Mouse (Mus musculus): ENCODE data around the gene Dnah14. TPM values are rescaled to one million over a fixed set of nuclear protein-coding genes. Genes with fewer than 3 reads are reported as not detected.
"Not testable (repeated sequence)": the region's sequence is repeated elsewhere in the genome, so short reads cannot be mapped to it uniquely, and the experiment has no call there.

Gene Dnah14
- polyA plus RNA-seq, 1 experiment from 2014 or later = 2.1 TPM

- Histone ChIP-seq H3K4me1 (replicated peaks) (no peaks in the 10 kb centered on the region), H3K27ac (no peak overlapping the region), H3K4me2 (replicated peaks) (no peak overlapping the region), H3K4me3 (replicated peaks) (no peak overlapping the region), H3K9ac (no peak overlapping the region), H3K9me3 (no peaks in the 10 kb centered on the region), H3K27me3 (replicated peaks) (no peaks in the 10 kb centered on the region), H3K36me3 (no peaks in the 10 kb centered on the region)
- no peak for ATAC-seq
- WGBS = 67% methylated on average over 5 of the region's 5 CpGs
These were observed 157.2 kb downstream of the Dnah14 start for GRCm38 (mm10) chr1:181733517-181733916.

- Histone ChIP-seq H3K27me3 (replicated peaks) (no peaks in the 10 kb centered on the region), H3K36me3 (no peaks in the 10 kb centered on the region), H3K27ac (no peak overlapping the region), H3K9me3 (no peaks in the 10 kb centered on the region), H3K4me1 (replicated peaks) (no peaks in the 10 kb centered on the region), H3K4me2 (replicated peaks) (no peak overlapping the region), H3K9ac (no peak overlapping the region), H3K4me3 (replicated peaks) (no peak overlapping the region)
- ATAC-seq = no peak
- WGBS = 72% methylated on average over 5 of the region's 5 CpGs
These were observed 163.9 kb downstream of the Dnah14 start for GRCm38 (mm10) chr1:181740259-181740658.

- H3K27ac ChIP-seq = no peak overlapping the region
These were observed 166.0 kb downstream of the Dnah14 start for GRCm38 (mm10) chr1:181742251-181742885.

GRCm38 (mm10) chr1:181769392-181769791 lies 193.0 kb downstream of the Dnah14 start:
- no peak overlapping the region for H3K4me3 ChIP-seq (replicated peaks)
- H3K4me1 ChIP-seq (replicated peaks) = no peaks in the 10 kb centered on the region
- no peaks in the 10 kb centered on the region for H3K36me3 ChIP-seq
- H3K4me2 ChIP-seq (replicated peaks) = no peak overlapping the region
- no peak for ATAC-seq
- H3K9me3 ChIP-seq = no peaks in the 10 kb centered on the region
- H3K27ac ChIP-seq = no peak overlapping the region
- H3K9ac ChIP-seq = no peak overlapping the region
- H3K27me3 ChIP-seq (replicated peaks) = no peaks in the 10 kb centered on the region
- 55% methylated on average over 14 of the region's 14 CpGs for WGBS

More at GRCm38 (mm10) chr1:181742251-181742885, 166.0 kb downstream of the Dnah14 start:
- H3K27me3 ChIP-seq (replicated peaks) = no peaks in the 10 kb centered on the region
- no peaks in the 10 kb centered on the region for H3K4me1 ChIP-seq (replicated peaks)
- no peaks in the 10 kb centered on the region for H3K36me3 ChIP-seq
- 70% methylated on average over 4 of the region's 4 CpGs for WGBS
- no peak for ATAC-seq
- H3K4me2 ChIP-seq (replicated peaks) = no peak overlapping the region
- no peak overlapping the region for H3K9ac ChIP-seq
- no peaks in the 10 kb centered on the region for H3K9me3 ChIP-seq
- no peak overlapping the region for H3K4me3 ChIP-seq (replicated peaks)

GRCm38 (mm10) chr1:181771871-181772270 lies 195.5 kb downstream of the Dnah14 start:
- no peak for ATAC-seq
- no peak overlapping the region for H3K9ac ChIP-seq
- H3K27ac ChIP-seq = no peak overlapping the region
- H3K4me3 ChIP-seq (replicated peaks) = no peak overlapping the region
- no peaks in the 10 kb centered on the region for H3K4me1 ChIP-seq (replicated peaks)
- WGBS = 94% methylated on average over 3 of the region's 3 CpGs
- H3K9me3 ChIP-seq = no peaks in the 10 kb centered on the region
- H3K27me3 ChIP-seq (replicated peaks) = no peaks in the 10 kb centered on the region
- H3K4me2 ChIP-seq (replicated peaks) = no peak overlapping the region
- no peaks in the 10 kb centered on the region for H3K36me3 ChIP-seq

GRCm38 (mm10) chr1:181776541-181776940 lies 200.2 kb downstream of the Dnah14 start:
- Histone ChIP-seq H3K36me3 (no peaks in the 10 kb centered on the region), H3K4me1 (replicated peaks) (no peaks in the 10 kb centered on the region), H3K9me3 (no peaks in the 10 kb centered on the region), H3K4me2 (replicated peaks) (no peak overlapping the region), H3K27ac (no peak overlapping the region), H3K27me3 (replicated peaks) (no peaks in the 10 kb centered on the region), H3K4me3 (replicated peaks) (no peak overlapping the region), H3K9ac (no peak overlapping the region)
- 54% methylated on average over 1 of the region's 1 CpGs for WGBS
- no peak for ATAC-seq

- not testable (repeated sequence) for ATAC-seq; H3K4me2 ChIP-seq (replicated peaks); H3K4me3 ChIP-seq (replicated peaks); H3K27ac ChIP-seq; H3K36me3 ChIP-seq; H3K9me3 ChIP-seq; H3K9ac ChIP-seq; H3K4me1 ChIP-seq (replicated peaks); H3K27me3 ChIP-seq (replicated peaks)
- 97% methylated on average over 11 of the region's 11 CpGs for WGBS
These were observed 206.2 kb downstream of the Dnah14 start for GRCm38 (mm10) chr1:181782600-181782999.

- H3K36me3 ChIP-seq = no peaks in the 10 kb centered on the region
- 49% methylated on average over 6 of the region's 6 CpGs for WGBS
- no peak overlapping the region for H3K4me3 ChIP-seq (replicated peaks)
- no peaks in the 10 kb centered on the region for H3K9me3 ChIP-seq
- no peak overlapping the region for H3K9ac ChIP-seq
- H3K27me3 ChIP-seq (replicated peaks) = no peaks in the 10 kb centered on the region
- no peak overlapping the region for H3K4me2 ChIP-seq (replicated peaks)
- ATAC-seq = no peak
- no peak overlapping the region for H3K27ac ChIP-seq
- H3K4me1 ChIP-seq (replicated peaks) = no peaks in the 10 kb centered on the region
These were observed 213.6 kb downstream of the Dnah14 start for GRCm38 (mm10) chr1:181789952-181790351.

GRCm38 (mm10) chr1:181793541-181793940 lies 217.2 kb downstream of the Dnah14 start:
- 37% methylated on average over 2 of the region's 2 CpGs for WGBS
- no peaks in the 10 kb centered on the region for H3K9me3 ChIP-seq
- peak; percentile 36; the same call in 1 of the 2 replicates for ATAC-seq
- H3K4me3 ChIP-seq (replicated peaks) = no peak overlapping the region
- H3K9ac ChIP-seq = no peak overlapping the region
- H3K36me3 ChIP-seq = no peaks in the 10 kb centered on the region
- no peak overlapping the region for H3K4me2 ChIP-seq (replicated peaks)
- H3K27me3 ChIP-seq (replicated peaks) = no peaks in the 10 kb centered on the region
- no peaks in the 10 kb centered on the region for H3K4me1 ChIP-seq (replicated peaks)
- H3K27ac ChIP-seq = 0 out of 2 replicates have a peak overlapping the region, but pooled peaks have one; percentile 13

GRCm38 (mm10) chr1:181799911-181800310 lies 223.6 kb downstream of the Dnah14 start:
- Histone ChIP-seq H3K36me3 (no peaks in the 10 kb centered on the region), H3K4me2 (replicated peaks) (no peak overlapping the region), H3K27me3 (replicated peaks) (no peaks in the 10 kb centered on the region), H3K4me3 (replicated peaks) (no peak overlapping the region), H3K9ac (no peak overlapping the region), H3K9me3 (no peaks in the 10 kb centered on the region), H3K27ac (no peak overlapping the region), H3K4me1 (replicated peaks) (no peaks in the 10 kb centered on the region)
- WGBS = 84% methylated on average over 3 of the region's 3 CpGs
- no peak for ATAC-seq

- 91% methylated on average over 4 of the region's 4 CpGs for WGBS
- no peak overlapping the region for H3K4me2 ChIP-seq (replicated peaks)
- ATAC-seq = no peak
- H3K4me1 ChIP-seq (replicated peaks) = no peaks in the 10 kb centered on the region
- H3K4me3 ChIP-seq (replicated peaks) = no peak overlapping the region
- no peaks in the 10 kb centered on the region for H3K36me3 ChIP-seq
- no peaks in the 10 kb centered on the region for H3K9me3 ChIP-seq
- no peak overlapping the region for H3K27ac ChIP-seq
- no peak overlapping the region for H3K9ac ChIP-seq
- no peaks in the 10 kb centered on the region for H3K27me3 ChIP-seq (replicated peaks)
These were observed 224.3 kb downstream of the Dnah14 start for GRCm38 (mm10) chr1:181800667-181801066.

- no peak for ATAC-seq
- Histone ChIP-seq H3K27ac (no peak overlapping the region), H3K4me3 (replicated peaks) (no peak overlapping the region), H3K9me3 (no peaks in the 10 kb centered on the region), H3K4me2 (replicated peaks) (no peak overlapping the region), H3K4me1 (replicated peaks) (no peaks in the 10 kb centered on the region), H3K36me3 (peaks cover 23% of the 10 kb centered on the region), H3K27me3 (replicated peaks) (no peaks in the 10 kb centered on the region), H3K9ac (no peak overlapping the region)
- WGBS = 86% methylated on average over 18 of the region's 18 CpGs
These were observed 235.3 kb downstream of the Dnah14 start for GRCm38 (mm10) chr1:181811481-181812223.

- Histone ChIP-seq H3K27ac (no peak overlapping the region), H3K9me3 (no peaks in the 10 kb centered on the region), H3K36me3 (peaks cover 52% of the 10 kb centered on the region), H3K9ac (no peak overlapping the region), H3K4me2 (replicated peaks) (no peak overlapping the region), H3K27me3 (replicated peaks) (no peaks in the 10 kb centered on the region), H3K4me1 (replicated peaks) (no peaks in the 10 kb centered on the region), H3K4me3 (replicated peaks) (no peak overlapping the region)
- WGBS = 97% methylated on average over 7 of the region's 7 CpGs
- ATAC-seq = no peak
These were observed 250.4 kb downstream of the Dnah14 start for GRCm38 (mm10) chr1:181826716-181827115.

All from intestine, embryonic 15.5 days (tissue).